Mouse (Mus musculus): ENCODE data around the gene Kremen1.

DNA sequence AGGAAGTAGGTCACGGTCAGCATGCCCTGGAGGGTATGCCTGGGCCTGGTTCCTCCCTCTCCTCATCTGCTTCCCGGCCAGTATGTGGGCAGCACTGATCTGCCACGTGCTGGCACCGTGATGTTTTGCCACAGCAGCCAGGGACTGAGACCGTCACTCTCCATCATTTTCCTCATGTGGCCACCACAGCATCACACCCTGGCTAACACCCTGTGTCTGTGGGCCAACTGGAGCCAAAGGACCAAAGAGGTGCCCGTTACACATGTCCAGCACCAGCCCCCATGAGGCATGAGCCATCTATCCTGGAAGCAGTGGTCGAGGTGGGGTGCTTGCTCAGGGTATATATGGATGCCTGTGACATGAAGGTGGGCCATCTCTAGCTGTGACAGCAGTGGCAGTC, 86.2 kb downstream of the Kremen1 start:
- TF ChIP-seq CTCF (IDR thresholded peaks at IDR 0.05; ENCODE audit: insufficient read depth, low read length) (no peak), POLR2A (IDR thresholded peaks at IDR 0.05; ENCODE audit: borderline replicate concordance, extremely low read depth, low read depth, low read length) (no peak)

All from lung, adult 2 months (tissue).